Mouse (Mus musculus): Measurements from ENCODE around the gene Fam124a.

DNA sequence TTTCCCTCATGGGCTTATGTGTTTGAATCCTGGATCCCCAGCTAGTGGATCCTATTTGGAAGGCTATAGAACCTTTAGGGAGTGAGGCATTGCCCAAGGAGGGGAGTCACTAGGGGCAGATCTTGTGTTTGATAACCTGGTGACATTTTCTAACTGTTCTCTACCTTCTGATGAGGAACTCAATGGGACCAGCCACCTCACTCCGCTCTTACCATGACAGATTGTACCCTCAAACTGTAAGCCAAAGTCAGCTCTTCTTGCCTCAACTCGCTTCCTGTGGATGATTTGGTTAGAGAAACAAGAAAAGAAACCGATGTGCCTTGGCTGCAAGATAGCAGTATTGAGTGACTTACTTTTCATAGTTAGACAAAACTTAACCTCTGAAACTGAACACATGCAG, 96.2 kb downstream of the Fam124a start:
- TF ChIP-seq FLI1 (IDR thresholded peaks at IDR 0.05; ENCODE audit: low read length) (no peak), GATA1 (IDR thresholded peaks at IDR 0.05; ENCODE audit: borderline replicate concordance, low read length) (no peak)

Measured in megakaryocyte, embryonic 14.5 days (primary cell).